Mouse (Mus musculus) ES-Bruce4 (cell line): ENCODE measurements around the gene 6430548M08Rik. TPM values are rescaled to one million over a fixed set of nuclear protein-coding genes. Genes with fewer than 3 reads are reported as not detected.
A peak's percentile ranks its signal among the peaks of the same experiment; 100 is the strongest.

Experiments
- H3K27ac ChIP-seq: 2 replicates; pipeline ENCODE4 v1.5.1; 2012; ENCODE audit warnings: low read length, inconsistent platforms; ENCODE audit not compliant: insufficient read depth
- H3K27me3 ChIP-seq: 2 replicates; pipeline ENCODE4 v1.6.1; 2012; ENCODE audit warnings: mild to moderate bottlenecking, low read length, inconsistent platforms; ENCODE audit not compliant: control insufficient read depth, poor library complexity, insufficient read depth, severe bottlenecking
- H3K36me3 ChIP-seq: 2 replicates; pipeline ENCODE4 v1.6.1; 2012; ENCODE audit warnings: inconsistent platforms, mild to moderate bottlenecking, low read length, moderate library complexity; ENCODE audit not compliant: control insufficient read depth, poor library complexity, insufficient read depth, severe bottlenecking
- H3K4me1 ChIP-seq: one replicate; pipeline ENCODE4 v1.8.1; 2011; ENCODE audit warnings: low read length; ENCODE audit not compliant: control insufficient read depth, insufficient read depth
- H3K4me3 ChIP-seq: 2 replicates; pipeline ENCODE4 v1.5.1; 2011; ENCODE audit warnings: low read depth, mild to moderate bottlenecking, low read length
- H3K9ac ChIP-seq: 2 replicates; pipeline ENCODE4 v1.6.1; 2012; ENCODE audit warnings: low read depth, mild to moderate bottlenecking, inconsistent platforms; ENCODE audit not compliant: poor library complexity, severe bottlenecking
- H3K9me3 ChIP-seq: replicated peaks from 2 replicates; pipeline ENCODE4 v1.6.1; 2012; ENCODE audit warnings: mild to moderate bottlenecking, low read length, inconsistent platforms; ENCODE audit not compliant: control insufficient read depth, poor library complexity, insufficient read depth, severe bottlenecking
- CTCF ChIP-seq: IDR thresholded peaks from one replicate; pipeline ENCODE4 v1.8.1; 2011; ENCODE audit warnings: low read depth, low read length
- EP300 ChIP-seq: IDR thresholded peaks from 2 replicates; pipeline ENCODE4 v1.6.1; 2011; ENCODE audit warnings: low read depth, low read length; ENCODE audit not compliant: insufficient read depth
- POLR2A ChIP-seq: IDR thresholded peaks from one replicate; pipeline ENCODE4 v1.8.1; 2011; ENCODE audit warnings: low read length; ENCODE audit not compliant: insufficient read depth
- polyA plus RNA-seq: library from polyadenylated mRNA; stranded (reverse); fragments of >200 nt; gene quantifications from 2 replicates; pipeline ENCODE4 v1.2.4, GENCODE M21; 2011; ENCODE audit warnings: low read depth; ENCODE audit not compliant: missing spikeins, insufficient read depth, insufficient read length

6430548M08Rik gene
- polyA plus RNA-seq, 1 experiment, result 0.18 TPM

- Histone ChIP-seq H3K4me1 (no peaks in the 10 kb centered on the region), H3K4me3 (no peak overlapping the region), H3K27ac (no peak overlapping the region), H3K36me3 (no peaks in the 10 kb centered on the region), H3K9me3 (no peaks in the 10 kb centered on the region), H3K9ac (no peak overlapping the region), H3K27me3 (no peaks in the 10 kb centered on the region)
- TF ChIP-seq POLR2A (no peak), EP300 (no peak), CTCF (no peak)
Measured at GRCm38 (mm10) chr8:120205916-120206315, 92.0 kb downstream of the 6430548M08Rik start.

GRCm38 (mm10) chr8:120207364-120207763, 93.4 kb downstream of the 6430548M08Rik start:
- Histone ChIP-seq H3K9me3 (no peaks in the 10 kb centered on the region), H3K4me3 (no peak overlapping the region), H3K36me3 (no peaks in the 10 kb centered on the region), H3K4me1 (no peaks in the 10 kb centered on the region), H3K27me3 (no peaks in the 10 kb centered on the region), H3K27ac (no peak overlapping the region), H3K9ac (no peak overlapping the region)
- TF ChIP-seq CTCF (peak; percentile 22), POLR2A (no peak)

GRCm38 (mm10) chr8:120208113-120208512, 94.2 kb downstream of the 6430548M08Rik start:
- H3K27me3 ChIP-seq, result no peaks in the 10 kb centered on the region
- no peaks in the 10 kb centered on the region for H3K36me3 ChIP-seq
- no peak overlapping the region for H3K9ac ChIP-seq
- H3K9me3 ChIP-seq, result no peaks in the 10 kb centered on the region
- TF ChIP-seq EP300 (no peak), CTCF (no peak), POLR2A (no peak)
- no peaks in the 10 kb centered on the region for H3K4me1 ChIP-seq
- no peak overlapping the region for H3K4me3 ChIP-seq
- H3K27ac ChIP-seq, result no peak overlapping the region

- Histone ChIP-seq H3K4me3 (no peak overlapping the region), H3K27ac (no peak overlapping the region), H3K9ac (no peak overlapping the region), H3K27me3 (no peaks in the 10 kb centered on the region), H3K9me3 (no peaks in the 10 kb centered on the region), H3K36me3 (no peaks in the 10 kb centered on the region), H3K4me1 (no peaks in the 10 kb centered on the region)
- TF ChIP-seq CTCF, result peak; percentile 45
- TF ChIP-seq POLR2A, result no peak
Measured at GRCm38 (mm10) chr8:120211345-120211744, 97.4 kb downstream of the 6430548M08Rik start.

GRCm38 (mm10) chr8:120212596-120212995, 98.6 kb downstream of the 6430548M08Rik start:
- Histone ChIP-seq H3K9ac (no peak overlapping the region), H3K9me3 (no peaks in the 10 kb centered on the region), H3K27ac (no peak overlapping the region), H3K4me1 (peaks cover 3% of the 10 kb centered on the region), H3K27me3 (no peaks in the 10 kb centered on the region), H3K4me3 (no peak overlapping the region), H3K36me3 (no peaks in the 10 kb centered on the region)
- no peak for TF ChIP-seq EP300
- TF ChIP-seq CTCF, result no peak
- TF ChIP-seq POLR2A, result no peak

- no peaks in the 10 kb centered on the region for H3K36me3 ChIP-seq
- H3K27ac ChIP-seq, result no peak overlapping the region
- H3K27me3 ChIP-seq, result no peaks in the 10 kb centered on the region
- no peak overlapping the region for H3K9ac ChIP-seq
- no peak overlapping the region for H3K4me3 ChIP-seq
- TF ChIP-seq EP300 (no peak), POLR2A (no peak), CTCF (no peak)
- peaks cover 4% of the 10 kb centered on the region for H3K4me1 ChIP-seq
- H3K9me3 ChIP-seq, result no peaks in the 10 kb centered on the region
Measured at GRCm38 (mm10) chr8:120213229-120213628, 99.3 kb downstream of the 6430548M08Rik start.
